Mouse (Mus musculus) large intestine, adult 2 months (tissue): ENCODE measurements around the gene Trmt1. TPM values are rescaled to one million over a fixed set of nuclear protein-coding genes. Genes with fewer than 3 reads are reported as not detected.
A peak's percentile ranks its signal among the peaks of the same experiment; 100 is the strongest.

Source experiments
- DNase-seq: peaks from one replicate; pipeline ENCODE4 v3.0.0-alpha.2; 2012; ENCODE audit warnings: low read depth, low spot score
- WGBS: fragments of 180-500 bp; shearing (Covaris S2); methylation state at CpG from one replicate; pipeline ENCODE4 v1.1.7; 2018; 5-methylcytosine and 5-hydroxymethylcytosine counted together
- polyA plus RNA-seq: library from polyadenylated mRNA; depleted of rRNA; stranded (reverse); fragments of >200 nt; gene quantifications from 2 replicates; pipeline ENCODE4 v1.2.3, GENCODE M21; 2012; rRNA removed

Gene Trmt1
- 58.1 and 68.2 TPM in 2 replicates for polyA plus RNA-seq

DNA sequence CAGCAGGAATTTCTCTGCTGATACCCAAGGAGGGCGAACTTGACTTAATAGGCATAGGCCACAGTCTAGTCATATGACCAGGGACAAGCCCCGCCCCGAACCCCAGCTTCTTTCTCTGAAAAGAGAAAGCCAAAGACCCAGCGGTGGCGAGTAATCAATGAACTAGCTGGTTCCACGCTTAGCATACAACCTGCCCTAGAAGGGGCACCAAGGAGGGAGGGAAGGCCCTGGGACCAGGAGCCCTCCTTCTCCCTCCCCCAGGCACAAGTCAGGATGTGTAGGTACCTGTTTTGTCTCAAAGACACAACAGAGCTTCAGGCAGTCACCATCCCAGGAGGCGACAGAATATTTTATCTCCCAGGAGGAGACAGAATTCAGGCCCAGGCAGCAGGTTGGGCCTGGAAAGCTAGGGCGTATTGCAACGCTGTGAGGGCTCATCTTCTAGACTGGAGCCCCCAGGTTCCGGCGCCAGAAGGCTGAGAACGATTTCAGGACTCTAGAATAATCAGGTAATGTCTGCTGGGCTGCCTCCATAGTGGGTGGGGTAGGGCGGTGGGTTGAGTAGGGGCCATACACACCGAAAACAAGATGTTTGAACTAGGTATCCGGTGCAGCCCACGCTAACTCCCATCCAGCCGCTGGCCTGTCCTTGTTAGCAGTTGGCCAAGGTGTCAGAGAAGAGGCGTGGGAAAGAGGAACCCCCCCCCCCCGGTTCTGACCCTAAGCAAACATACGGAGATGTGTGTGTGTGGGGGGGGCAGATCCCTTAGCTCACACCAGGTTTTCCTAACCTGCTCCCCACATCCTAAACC is at the start of gene Trmt1:
Gene Trmt1, plus strand, starts transcription at position 117 of the 812 bp plus-strand sequence.
- 7% methylated on average over 20 of the region's 20 CpGs for WGBS
- DNase-seq, result no peak

DNA sequence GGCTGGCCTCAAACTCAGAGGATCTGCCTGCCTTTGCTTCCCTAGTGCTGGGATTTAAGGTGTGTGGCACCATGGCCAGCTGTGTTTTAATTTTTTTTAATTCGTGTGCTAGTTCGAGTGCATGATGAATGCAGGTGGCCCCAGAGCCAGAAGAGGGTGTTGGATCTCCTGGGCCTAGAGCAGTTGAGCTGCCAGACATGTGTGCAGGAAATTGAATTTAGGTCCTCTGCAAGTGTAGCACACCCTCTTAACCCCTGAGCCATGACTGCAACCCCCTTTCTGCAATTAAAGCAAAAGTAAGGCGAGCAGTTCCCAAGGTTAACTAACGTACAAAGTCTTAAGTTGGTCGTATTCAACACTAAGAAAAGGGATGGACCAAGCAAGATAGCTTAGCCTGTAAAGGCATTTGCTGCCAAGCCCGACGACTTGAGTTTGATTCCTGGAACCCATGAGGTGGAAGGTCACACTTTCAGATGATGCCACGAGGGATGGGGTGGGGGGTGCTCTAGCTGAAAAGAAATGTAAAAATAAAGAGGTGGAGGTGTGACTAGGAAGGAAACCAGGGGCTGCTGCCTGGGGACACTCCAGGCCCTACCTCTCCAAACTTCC is 48.1 kb upstream of the Trmt1 start:
- DNase-seq, result no peak

DNA sequence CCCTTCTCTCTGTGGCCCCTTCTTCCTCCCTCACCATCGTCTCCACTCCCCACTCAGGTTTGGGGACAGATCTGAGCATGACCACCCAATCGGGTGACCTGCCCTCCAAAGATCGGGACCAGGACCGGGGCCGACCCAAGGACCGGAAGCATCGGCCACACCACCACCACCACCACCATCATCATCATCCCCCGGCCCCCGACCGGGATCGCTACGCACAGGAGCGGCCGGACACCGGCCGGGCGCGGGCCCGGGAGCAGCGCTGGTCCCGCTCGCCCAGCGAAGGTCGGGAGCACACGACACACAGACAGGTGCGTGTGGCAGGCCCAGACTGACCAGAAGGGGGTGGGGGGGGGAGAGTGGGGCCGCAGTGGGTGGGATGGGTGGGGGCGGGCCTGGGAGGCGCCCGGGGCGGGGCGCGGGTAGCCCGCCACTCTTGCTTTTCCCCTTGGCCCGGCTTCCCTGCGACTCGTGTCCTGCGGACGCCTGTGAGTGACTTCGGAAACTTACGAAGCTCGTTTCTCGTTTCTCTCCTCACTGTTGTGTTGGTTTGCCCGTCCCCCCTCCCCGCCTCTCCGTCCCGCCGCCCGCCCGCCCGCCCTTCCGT is 47.4 kb upstream of the Trmt1 start:
- 1% methylated on average over 51 of the region's 52 CpGs for WGBS

More for the DNA sequence above, 48.1 kb upstream of the Trmt1 start:
- 48% methylated on average over 8 of the region's 8 CpGs for WGBS

DNA sequence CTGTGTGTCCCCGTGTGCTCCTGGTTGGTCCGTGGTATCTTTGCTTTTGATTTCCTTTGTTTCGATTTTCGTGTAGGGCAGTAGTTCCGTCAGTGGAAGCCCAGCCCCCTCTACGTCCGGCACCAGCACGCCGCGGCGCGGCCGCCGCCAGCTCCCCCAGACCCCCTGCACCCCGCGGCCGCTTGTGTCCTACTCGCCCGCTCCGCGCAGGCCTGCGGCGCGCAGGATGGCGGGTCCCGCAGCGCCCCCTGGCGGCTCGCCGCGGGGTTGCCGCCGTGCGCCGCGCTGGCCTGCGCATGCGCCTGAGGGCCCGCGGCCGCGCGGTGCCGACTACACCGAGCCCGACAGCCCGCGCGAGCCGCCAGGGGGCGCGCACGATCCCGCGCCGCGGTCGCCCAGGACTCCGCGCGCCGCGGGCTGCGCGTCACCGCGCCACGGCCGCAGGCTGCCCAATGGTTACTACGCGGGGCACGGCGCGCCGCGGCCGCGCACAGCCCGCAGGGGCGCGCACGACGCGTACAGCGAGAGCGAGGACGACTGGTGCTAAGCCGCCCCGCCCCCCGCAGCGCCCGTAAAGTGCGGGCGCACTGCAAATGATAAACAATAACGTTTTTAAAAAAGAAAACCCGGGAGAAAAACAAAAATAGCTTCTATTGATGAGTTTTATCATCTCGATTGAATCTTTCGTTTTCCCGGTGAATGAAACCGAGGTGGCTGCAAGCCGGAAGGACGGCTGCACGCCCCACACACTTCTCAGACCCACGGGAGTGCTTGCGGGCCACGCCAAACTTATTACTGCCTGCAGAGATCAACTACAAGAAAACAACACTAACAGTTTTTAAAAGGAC is 46.7 kb upstream of the Trmt1 start:
- peak; percentile 82 for DNase-seq
- under 1% methylated on average over 105 of the region's 106 CpGs for WGBS

More for the DNA sequence above, 47.4 kb upstream of the Trmt1 start:
- DNase-seq, result no peak

DNA sequence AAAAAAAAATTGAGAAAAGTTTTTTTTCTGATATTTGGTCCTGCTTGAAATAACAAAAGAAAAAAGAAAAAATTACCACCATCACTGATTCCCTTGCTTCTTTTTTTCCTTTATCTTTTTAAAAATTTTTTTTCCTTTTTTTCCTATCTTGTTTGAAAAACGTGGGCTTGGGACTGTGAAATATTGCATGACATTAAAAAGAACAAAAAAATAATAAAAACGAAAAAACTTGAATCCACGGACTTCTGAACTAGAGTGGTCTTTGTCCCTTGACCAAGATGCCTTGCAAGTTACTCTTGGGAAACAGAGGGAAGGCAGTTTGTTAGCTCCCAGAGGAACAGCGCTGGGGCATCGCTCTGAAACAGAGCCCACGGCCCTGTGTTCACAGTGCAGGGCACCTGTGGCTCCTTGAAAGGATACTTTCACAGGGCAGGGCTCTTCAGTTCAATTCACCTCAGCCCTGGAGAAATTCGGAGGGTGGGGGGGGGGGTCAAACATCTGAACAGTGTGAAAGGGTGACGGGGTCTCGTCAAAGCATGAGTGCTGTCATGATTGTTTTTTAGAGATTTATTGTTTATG is 46.0 kb upstream of the Trmt1 start:
- 15% methylated on average over 9 of the region's 9 CpGs for WGBS
- DNase-seq, result no peak

DNA sequence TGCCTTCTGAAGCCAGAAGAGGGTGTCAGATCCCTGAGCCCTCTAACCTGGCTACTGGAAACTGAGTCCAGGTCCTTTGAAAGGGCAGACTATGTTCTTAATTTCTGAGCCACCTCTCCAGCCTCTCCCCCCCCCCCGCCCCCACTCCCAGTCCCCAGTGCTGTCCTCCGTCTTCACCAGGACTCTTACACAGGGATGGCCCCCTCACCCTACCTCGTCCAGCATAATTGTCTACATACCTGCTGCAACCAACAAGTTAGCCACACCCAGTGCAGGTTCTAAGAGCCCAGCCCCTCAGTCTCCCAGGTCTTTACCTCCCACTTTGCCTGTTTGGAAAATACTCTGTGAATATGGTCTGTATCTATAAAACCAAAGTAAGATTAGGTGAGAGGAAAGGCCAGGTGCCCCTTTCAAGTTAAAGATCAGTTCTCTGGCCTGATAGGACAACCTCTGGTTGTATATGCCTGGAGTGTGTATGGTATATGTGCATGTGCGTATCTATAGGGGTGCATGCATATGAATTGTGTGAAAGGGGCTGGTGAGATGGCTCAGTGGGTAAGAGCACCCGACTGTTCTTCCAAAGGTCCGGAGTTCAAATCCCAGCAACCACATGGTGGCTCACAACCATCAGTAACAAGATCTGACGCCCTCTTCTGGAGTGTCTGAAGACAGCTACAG is 45.4 kb upstream of the Trmt1 start:
- no peak for DNase-seq
- WGBS, result 64% methylated on average over 7 of the region's 7 CpGs

DNA sequence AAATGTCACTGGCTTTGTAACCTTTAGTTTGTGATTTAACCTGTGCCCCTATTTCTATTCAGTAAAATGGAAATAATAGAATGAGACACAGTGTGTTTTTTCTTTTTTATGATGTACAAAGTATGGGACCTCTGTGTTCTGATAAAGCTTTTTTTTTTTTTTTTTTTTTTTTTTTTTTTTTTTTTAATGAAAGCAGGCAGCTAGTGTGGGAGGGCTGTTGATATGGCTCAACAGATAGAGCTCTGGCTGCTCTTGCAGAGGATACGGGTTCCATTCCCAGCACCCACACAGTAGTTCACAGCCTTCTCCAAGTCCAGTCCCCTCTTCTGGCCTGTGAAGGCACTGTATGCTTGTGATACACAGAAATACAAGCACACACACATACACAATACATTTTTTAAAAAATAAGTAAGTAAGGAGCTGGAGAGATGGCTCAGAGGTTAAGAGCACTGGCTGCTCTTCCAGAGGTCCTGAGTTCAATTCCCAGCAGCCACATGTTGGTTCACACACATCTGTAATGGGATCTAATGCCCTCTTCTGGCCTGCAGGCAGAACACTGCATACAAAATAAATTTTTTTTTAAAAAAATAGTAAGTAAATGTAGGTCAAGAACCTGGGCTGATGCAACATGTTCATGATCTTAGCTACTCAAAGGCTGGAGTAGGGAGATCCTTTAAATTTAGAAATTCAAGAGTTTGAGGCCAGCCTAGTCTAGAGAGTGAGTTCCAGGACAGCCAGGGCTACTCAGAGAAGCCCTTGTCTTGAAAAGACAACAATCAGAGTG is 44.3 kb upstream of the Trmt1 start:
- 73% methylated on average over 1 of the region's 1 CpGs for WGBS

DNA sequence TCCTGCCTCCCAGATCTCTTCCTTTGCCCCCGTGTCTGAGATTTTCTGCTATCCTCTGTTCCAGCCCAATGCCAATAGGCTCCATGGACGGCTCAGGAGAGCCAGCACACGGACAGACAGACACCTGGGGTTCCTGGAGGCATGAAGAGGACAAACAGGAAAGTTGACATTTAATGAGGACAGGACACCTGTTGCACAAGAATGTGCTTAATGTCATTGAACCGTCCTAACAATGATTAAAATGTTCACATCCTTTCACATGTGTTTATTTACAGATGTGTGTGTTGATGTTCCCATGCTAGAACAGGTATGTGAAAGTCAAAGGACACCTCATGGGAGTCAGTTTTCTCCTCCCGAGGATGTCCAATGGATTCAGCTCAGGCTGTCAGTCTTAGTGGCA is 43.1 kb upstream of the Trmt1 start:
- WGBS, result 33% methylated on average over 5 of the region's 5 CpGs
- no peak for DNase-seq

More for the DNA sequence above, 44.3 kb upstream of the Trmt1 start:
- DNase-seq, result no peak

DNA sequence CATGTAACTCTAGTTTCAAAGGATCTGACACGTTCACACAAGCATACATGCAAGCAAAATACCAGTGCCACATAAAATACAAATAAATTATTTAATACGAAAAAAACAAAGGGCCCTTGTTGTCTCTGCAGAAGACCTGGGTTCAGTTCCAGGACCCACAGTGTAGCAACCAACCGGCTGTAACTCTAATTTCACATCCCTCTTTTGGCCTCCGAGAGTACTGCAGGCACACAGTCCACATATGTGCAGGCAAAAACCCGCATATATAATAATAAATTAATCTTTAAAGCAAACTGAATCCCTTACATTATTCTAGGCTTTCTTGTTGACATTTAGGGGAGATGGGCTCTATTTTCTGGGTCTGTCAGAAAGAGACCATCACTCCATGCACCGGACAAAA is 39.3 kb upstream of the Trmt1 start:
- WGBS, result 48% methylated on average over 6 of the region's 6 CpGs
- no peak for DNase-seq

DNA sequence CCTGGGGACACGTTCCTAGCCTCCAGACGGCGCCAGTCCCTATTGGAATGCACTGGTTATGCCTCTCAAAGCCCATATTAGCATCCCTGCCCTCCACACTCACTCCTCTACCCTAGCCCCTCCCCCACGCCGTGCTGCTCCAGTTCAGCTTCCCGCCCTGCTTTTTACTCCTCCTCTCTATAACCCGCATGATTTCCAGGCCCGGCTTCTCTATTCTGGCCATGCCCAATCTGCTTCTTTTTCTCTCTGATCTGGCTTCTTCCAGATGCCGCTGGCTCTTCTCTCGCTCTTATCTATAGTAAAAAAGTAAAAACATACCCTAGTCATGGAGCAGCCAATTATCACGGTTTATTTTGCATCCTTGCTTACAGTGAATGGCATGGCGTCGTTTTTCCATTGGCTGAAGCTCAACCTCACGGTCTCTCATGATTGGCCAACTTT is 38.6 kb upstream of the Trmt1 start:
- no peak for DNase-seq
- WGBS, result 9% methylated on average over 14 of the region's 14 CpGs

DNA sequence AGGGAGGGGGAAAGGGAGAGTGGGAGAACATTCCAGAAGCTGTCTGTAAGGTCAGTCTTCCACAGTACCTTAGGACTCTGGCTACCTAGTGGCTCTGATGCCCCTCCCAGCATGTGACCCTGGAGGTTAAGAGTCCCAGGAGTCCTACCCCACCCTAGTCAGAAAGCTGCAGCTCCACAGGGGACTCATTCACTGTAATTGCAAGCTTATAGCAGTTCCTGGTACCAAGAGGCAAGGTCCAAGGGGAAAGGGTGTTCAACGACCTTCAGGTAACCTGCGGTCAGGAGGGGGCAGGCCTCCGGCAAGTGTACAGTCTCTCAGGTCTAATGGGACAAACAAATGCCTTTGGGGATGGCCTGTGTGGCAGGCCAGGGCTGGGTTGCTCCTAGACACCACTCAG is 35.9 kb upstream of the Trmt1 start:
- no peak for DNase-seq
- WGBS, result 27% methylated on average over 3 of the region's 3 CpGs

DNA sequence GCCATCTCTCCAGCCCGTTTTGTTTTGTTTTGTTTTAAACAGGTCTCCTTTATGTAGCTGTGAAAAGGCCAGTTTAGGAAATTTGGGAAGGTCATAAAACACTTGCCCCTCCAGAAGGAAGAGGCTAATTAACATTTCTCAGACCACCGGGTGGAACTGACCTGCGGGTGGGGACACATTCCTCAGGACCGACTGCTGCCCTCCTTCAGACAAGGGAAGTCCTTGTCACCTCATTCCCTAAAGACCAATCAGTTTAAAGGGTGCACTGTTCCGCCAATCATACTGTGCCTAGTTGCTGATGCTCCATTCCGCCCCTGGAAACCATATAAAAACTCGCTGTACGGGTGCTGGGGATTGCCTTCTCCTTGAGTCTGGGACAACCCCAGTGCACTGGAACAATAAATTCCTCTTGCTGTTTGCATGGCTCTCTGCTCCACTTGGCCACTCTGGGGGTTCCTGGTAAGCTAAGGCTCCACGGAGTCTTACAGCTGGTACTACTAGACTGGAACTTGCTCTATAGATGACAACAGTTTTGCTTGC is 32.9 kb upstream of the Trmt1 start:
- whole genome bisulfite sequencing, result 44% methylated on average over 9 of the region's 9 CpGs
- no peak for DNase-seq

DNA sequence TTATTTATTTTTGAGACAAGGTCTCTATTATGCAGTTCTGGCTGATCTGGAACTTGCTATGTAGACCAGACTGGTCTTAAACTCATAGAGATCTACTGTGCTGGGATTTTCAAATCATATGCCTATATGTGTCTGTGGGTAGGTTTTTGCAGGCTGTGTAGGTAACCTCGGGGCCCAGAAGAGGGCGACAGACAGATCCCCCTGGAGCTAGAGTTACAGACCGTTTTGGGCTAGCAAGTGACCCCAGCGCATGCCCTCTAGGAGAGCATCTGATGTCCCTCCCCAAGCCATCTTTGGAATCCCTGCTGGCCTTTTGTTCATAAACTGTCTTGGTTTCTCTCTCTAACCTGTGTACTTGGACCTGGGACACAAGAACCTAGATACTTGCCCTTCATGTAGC is 31.5 kb upstream of the Trmt1 start:
- 45% methylated on average over 4 of the region's 4 CpGs for WGBS
- no peak for DNase-seq

DNA sequence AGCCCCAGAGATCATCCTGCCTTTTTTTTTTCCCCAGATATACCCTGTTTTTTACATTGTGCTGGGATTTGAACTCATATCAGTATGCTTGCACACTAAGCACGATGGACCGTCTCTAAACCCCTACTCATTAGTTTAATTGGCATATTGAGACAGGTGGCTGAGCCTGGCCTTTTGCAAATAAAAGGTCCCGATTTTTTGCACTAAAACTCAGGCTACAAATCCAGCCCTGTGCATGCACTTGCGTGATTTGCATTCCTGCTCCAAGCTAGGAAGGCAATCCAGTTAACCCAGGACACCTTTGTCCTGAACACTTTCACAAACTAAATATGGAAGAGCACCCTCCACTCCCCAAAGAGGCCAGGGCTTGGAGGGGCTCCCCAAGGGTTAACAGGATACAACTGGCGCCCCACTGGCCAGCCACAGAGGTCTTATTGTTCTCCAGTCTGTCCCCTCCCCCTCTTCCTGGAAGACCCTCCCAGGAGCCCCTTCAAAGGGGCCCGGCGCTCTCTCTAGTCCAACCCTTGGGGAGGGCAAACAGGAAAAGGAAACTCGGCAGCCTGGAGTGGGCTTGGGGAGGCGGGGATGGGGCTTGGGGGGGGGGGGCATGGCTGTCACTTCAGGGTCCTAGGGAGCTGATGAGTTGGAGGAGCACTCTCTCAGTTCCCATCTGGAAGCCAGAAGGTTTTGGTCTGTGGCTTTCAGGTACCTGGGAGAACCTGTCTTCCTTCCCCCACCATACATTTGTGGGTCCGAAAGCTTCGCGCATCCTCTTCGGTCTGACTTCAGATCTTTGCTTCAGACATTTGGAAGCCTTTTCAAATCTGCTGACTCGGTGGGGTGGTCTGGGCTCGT is 30.5 kb upstream of the Trmt1 start:
- no peak for DNase-seq
- 19% methylated on average over 15 of the region's 15 CpGs for WGBS

DNA sequence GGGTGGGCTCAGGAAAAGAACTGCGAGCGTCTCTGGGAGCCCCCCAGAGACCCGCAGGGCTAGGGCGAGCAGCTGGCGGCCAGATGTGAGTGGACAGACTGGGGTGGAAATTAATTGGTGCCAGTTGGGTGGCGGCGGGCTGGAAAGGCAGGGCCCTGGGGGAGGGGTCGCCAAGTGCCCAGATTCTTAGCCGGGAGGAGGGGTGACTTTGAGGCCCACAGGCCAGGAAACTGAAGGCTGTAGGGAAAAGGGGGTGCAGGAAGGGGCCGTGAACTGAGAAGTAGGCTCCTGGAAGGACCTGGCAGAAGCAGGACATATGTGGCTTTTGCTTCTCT is 29.9 kb upstream of the Trmt1 start:
- DNase-seq, result no peak
- WGBS, result 5% methylated on average over 10 of the region's 10 CpGs

DNA sequence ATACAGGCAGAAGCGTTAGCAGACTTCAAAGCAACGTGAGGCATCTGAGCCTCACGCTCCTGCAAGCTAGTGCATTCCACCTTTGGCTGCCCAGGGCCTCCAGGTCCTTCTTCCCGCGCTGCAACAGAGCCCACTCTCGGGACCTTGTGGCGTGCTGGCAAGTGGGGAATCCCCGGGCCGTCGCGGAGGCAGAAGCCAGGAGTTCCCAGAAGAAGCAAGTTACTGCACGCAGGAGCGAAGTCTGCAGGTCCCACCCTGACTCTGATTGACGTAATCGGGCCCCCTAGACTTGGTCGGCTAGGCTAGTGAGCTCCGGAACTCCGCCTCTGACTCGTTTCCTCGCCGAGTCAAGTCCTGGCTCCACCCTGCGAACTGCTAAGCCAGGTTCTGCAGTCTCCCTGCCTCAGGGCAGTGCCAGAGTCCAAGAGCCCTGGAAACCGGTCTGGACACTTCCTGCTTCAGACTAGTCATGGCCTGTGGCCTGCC is 29.4 kb upstream of the Trmt1 start:
- under 1% methylated on average over 23 of the region's 23 CpGs for WGBS

DNA sequence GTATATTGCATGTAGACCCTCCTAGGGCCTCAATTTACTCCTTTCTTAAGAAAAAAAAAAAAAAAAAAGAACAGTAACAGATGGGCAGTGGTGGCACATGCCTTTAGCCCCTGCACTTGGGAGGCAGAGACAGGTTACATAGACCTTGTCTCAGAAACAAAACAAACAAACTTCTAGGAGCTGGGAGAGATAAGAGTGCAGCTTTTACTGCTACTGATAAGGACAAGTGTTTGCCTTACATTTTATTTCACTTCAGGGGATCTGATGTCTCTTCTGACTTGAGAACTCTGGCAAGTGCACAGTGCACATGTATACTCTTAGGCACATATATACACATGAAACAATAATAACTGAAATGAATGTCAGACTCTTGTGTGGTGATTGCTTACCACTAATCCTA is 28.9 kb upstream of the Trmt1 start:
- no peak for DNase-seq

More for the DNA sequence above, 29.4 kb upstream of the Trmt1 start:
- peak; percentile 90 for DNase-seq
